Mouse (Mus musculus) A20 (cell line): ENCODE measurements at regions not wholly inside any gene's neighbourhood (a gene's known extent, or its start where the extent isn't known, plus 50 kb on each side); places are given as distances from the start of the nearest gene placed in this dataset.
"Not testable (repeated sequence)": the region's sequence is repeated elsewhere in the genome, so short reads cannot be mapped to it uniquely, and the experiment has no call there.

ENCODE experiments used
- DNase-seq: peaks from one replicate; pipeline ENCODE4 v3.0.0-alpha.2; 2011; ENCODE audit warnings: low read depth, low spot score

DNA sequence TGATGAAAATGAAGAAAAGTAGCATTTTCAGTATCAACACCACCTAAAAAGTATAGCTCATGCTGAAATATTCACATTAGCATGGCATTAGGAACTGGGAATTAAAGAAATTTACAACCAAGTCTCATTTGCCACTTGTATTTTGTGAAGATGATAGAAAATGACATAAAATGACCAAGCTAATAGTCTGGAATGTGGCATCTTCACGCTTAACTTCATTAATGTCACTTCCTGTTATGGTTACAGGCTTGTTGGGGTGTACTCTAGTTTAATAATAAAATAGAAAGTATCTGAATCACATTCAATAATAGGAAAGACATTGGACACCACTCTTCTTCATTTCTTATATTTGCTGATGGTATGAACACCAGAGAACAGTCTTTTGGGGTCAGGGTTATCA is 167.1 kb downstream of the Pcdh17 start:
- DNase-seq, result no peak

DNA sequence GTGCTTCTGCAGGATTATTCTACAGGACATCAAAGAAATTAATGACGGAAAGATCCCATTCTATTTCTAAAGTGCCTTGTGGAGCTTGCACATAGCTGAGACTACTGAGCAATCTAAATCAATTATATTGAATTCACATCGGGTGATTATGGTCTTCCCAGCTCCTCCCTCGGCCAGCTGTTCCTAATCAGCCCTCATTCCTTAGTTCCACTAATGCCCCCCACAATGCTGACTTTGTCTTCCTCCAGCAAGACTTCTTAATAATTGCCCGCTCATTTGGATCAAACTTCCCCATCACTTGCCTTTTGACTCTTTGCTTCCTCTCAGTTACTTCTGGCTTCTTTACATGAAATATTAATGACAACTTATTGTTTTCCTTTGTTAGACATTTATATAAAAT is 169.2 kb downstream of the Pcdh17 start:
- no peak for DNase-seq

DNA sequence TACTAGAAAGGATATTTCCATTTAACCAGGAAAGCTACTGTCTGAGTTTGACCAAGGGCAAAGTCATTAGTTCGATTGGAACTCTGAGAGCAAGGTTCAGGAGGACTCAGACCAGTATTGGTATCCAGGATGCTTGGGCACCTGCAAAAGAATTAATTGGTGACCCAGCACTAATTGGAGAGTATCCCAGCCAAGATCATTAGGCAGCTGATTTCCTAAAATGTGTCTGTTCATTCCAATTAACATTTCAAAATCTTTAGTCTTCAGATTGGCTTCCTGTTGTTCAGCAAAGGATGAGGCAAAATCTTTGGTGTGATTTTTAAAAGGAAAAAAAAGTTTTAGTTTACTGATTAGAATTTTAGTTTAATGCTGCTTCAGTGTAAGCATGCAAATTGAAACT is 201.7 kb downstream of the Pcdh17 start:
- no peak for DNase-seq

DNA sequence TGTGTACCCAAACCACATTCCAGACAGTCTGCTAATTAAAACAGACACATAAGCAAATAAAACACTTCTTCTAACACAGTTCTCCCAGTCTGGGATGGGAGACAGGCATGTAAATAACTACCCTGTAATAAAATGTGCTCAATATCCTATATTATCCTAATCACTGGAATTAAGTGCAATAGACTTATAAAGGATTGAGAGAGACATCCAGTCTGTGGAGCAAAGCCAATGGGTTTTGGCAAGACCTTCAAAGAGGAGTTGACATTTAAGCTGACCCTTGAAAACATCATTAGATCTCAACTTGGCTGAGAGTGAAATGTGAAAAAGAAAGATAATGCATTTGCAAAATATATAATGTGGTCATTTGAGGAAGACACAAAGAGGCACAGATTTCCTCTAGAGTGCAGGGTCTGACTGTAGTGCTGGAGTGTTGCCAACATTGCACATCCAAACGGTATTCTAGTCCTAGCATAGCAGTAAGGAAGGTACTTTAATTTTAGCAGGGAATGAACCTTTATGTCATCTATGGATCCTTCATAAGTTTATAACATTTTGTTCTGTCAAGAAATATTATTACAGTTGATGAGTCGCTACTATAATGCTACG is 202.7 kb downstream of the Pcdh17 start:
- no peak for DNase-seq

DNA sequence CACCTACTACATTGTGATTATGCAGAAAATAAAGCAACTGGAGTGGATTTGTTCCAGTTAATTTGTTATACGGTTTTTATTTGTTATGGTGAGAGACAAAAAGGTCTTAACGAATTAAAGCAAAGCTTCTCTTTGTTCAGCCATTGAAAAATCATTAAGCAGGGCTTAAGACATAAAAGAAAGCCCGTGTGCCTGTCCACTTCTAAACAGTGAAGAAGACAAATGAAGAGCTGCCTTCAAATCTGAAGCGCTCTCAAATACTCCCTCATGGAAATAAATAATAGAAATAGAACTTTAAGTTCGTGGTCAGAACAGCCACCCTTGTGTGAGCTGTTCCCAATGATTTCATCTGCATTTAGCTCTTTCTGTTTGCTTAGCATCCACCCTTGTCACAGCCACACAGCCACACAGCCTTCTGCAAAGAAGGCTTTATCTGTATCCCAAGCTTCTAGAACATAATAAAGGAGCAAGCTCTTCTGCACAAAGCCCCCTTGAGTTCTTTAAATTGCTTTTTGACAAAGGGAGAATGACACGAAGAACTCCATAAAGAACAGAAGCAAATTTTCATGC is 215.9 kb downstream of the Pcdh17 start:
- DNase-seq, result no peak

DNA sequence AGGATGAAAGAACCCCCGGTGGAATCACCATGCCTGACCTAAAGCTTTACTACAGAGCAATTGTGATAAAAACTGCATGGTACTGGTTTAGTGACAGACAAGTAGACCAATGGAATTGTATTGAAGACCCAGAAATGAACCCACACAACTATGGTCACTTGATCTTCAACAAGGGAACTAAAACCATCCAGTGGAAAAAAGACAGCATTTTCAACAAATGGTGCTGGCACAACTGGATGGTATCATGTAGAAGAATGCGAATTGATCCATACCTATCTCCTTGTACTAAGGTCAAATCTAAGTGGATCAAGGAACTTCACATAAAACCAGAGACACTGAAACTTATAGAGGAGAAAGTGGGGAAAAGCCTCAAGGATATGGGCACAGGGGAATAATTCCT is 224.3 kb downstream of the Pcdh17 start:
- not testable (repeated sequence) for DNase-seq

DNA sequence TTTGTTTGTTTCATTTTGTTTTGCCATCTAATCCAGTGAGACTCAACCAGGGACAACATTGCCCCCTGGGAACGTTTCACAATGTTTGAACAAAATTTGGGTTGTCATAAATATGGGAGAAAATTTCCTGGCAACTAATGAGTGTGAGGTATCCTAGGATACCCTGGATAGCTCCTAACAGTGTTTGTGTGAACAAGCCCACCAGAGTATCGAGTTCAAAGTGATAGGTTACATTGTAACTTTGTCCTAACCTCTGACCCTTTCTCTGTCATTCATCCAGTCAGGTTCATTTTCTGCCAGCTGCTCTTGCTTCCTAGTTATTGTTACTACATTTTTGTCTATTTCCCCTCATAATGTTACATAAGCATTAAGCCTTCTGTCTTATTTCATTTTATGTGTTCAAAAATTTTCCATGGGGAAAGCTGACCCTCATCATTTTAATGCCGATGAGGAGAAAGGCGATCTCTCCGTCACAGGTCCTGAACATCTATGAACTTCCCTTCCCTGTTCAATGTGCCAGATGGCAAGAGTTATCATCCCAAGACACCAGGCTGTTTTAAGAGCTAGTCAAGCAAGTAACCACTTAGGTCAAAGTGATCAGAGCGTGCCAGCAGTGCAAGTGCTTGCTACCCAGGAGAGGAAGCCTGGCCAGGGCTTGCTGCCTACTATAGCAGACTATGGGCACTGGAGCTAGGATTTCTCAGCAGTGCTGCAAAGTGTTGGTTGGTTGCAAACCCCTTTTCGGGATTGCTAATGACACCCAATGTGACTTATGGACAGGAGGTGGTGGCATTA is 228.5 kb downstream of the Pcdh17 start:
- peak; percentile 21 for DNase-seq

DNA sequence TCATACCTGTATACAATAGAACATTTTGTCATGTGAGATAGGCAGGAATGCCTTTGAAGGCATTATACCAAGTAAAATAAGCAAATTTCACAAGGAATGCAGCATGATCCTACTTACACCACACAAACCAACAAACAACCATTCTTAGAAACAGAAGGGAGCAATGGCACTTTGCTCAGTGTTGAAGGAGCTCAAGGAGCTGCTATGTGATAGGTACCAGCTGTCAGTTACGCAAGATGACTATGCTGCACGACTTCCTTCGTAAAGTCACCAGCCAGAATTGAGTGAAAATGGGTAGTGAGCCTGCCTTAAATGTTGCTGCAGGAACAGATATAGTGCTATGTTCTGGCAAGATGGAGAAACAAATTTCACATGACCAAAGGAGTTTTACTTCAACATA is 243.5 kb downstream of the Pcdh17 start:
- DNase-seq, result no peak

DNA sequence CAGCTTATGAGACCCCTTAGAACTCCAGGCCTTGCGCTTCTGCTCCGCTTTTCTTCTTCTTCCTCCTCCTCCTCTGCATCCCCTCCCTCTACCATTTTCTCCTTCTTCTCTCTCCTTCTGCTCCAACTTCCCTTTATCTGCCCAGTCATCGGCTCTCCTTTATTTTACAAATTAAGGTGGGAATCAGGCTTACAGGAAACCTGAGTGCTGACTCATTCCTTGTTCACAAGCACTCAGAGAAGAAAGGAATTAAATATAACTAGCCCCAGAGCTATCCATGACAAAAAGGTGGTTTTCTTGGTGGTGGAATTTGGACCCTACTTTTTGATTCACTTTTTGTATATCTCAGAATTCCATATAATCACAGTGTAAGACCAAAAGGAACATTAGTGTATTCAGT is 247.4 kb downstream of the Pcdh17 start:
- DNase-seq, result no peak
